Mouse (Mus musculus): ENCODE measurements at regions not wholly inside any gene's neighbourhood (a gene's known extent, or its start where the extent isn't known, plus 50 kb on each side); places are given as distances from the start of the nearest gene placed in this dataset.
"Not testable (repeated sequence)": the region's sequence is repeated elsewhere in the genome, so short reads cannot be mapped to it uniquely, and the experiment has no call there.

- DNase-seq = peak; percentile 66 to 78
These were observed 364.5 kb downstream of the Lrig3 start for GRCm38 (mm10) chr10:126330305-126330969.

GRCm38 (mm10) chr10:126320831-126321230, 354.9 kb downstream of the Lrig3 start:
- DNase-seq = no peak

- no peak for DNase-seq
These were observed 353.8 kb downstream of the Lrig3 start for GRCm38 (mm10) chr10:126319795-126320194.

GRCm38 (mm10) chr10:126299962-126300361, 334.0 kb downstream of the Lrig3 start:
- DNase-seq = no peak

- no peak for DNase-seq
These were observed 332.2 kb downstream of the Lrig3 start for GRCm38 (mm10) chr10:126298211-126298610.

- DNase-seq = no peak
These were observed 329.9 kb downstream of the Lrig3 start for GRCm38 (mm10) chr10:126295853-126296252.

GRCm38 (mm10) chr10:126291765-126292164, 325.8 kb downstream of the Lrig3 start:
- DNase-seq = no peak

GRCm38 (mm10) chr10:126285096-126285495, 319.1 kb downstream of the Lrig3 start:
- not testable (repeated sequence) for DNase-seq

- DNase-seq = no peak
These were observed 304.4 kb downstream of the Lrig3 start for GRCm38 (mm10) chr10:126270376-126270775.

- DNase-seq = no peak
These were observed 301.5 kb downstream of the Lrig3 start for GRCm38 (mm10) chr10:126267321-126267998.

GRCm38 (mm10) chr10:126257171-126257570, 291.2 kb downstream of the Lrig3 start:
- no peak for DNase-seq

GRCm38 (mm10) chr10:126254198-126254597, 288.2 kb downstream of the Lrig3 start:
- no peak for DNase-seq

GRCm38 (mm10) chr10:126249176-126249575, 283.2 kb downstream of the Lrig3 start:
- DNase-seq = no peak

GRCm38 (mm10) chr10:126243051-126243450, 277.1 kb downstream of the Lrig3 start:
- no peak for DNase-seq

- no peak for DNase-seq
These were observed 273.6 kb downstream of the Lrig3 start for GRCm38 (mm10) chr10:126239536-126239935.

All from spleen, adult 18-20 months (tissue).